Mouse (Mus musculus) spleen, postnatal 10 days (tissue): ENCODE measurements around the gene Alg3.

Experiments
- DNase-seq, 2 experiments: peaks; one replicate each; pipeline ENCODE4 v3.0.0; 2021 to 2022; ENCODE audit warnings: low spot score in 2 of 2

Alg3 gene

GRCm38 (mm10) chr16:20611357-20612227 lies at the start of gene Alg3, which contains the start of the genes Eef1akmt4 and Gm49333:
Gene Alg3 (minus strand): TSS chr16:20611735.
Gene Eef1akmt4 (plus strand): TSS chr16:20611593.
Gene Gm49333 (plus strand): TSS chr16:20611610.
- peak; percentile 75 to 87 for DNase-seq

DNA sequence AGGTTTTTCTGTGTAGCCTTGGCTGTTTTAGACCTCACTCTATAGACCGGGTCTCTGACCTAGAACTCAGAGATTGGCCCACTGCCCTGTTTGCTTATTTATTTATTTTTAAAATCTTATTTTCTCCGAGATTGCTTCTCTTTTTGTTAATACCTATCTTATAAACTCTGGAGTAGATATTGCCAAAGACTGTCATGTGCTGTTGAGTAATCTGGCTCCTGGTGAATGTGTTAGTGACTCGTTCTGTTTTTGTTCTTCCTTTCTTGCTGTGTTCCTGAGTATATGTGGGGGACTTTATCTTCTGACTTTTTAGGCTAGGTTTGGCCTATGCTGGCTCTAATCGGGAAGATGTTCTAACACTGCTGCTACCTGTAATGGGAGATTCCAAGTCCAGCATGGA lies 46.1 kb upstream of the Alg3 start:
- no peak for DNase-seq

DNA sequence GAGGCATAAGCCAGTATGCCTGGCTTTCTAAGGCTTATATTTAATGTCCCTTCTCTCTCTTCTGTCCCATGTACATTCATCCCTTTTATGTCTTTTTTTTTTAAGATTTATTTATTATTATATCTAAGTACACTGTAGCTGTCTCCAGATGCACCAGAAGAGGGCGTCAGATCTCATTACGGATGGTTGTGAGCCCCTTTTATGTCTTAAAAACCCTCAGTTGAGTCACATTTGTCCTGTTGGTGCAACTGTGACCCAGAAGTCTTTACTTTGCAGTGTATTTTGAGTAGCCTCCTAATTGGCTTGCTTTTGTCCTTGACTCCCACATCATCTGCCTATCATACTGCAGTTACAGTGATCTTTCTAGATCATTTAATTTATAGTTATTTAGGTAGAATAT lies 41.8 kb upstream of the Alg3 start:
- DNase-seq = no peak

- no peak for DNase-seq
Measured at GRCm38 (mm10) chr16:20651947-20652310, 40.4 kb upstream of the Alg3 start.

- DNase-seq = peak; percentile 99
Measured at GRCm38 (mm10) chr16:20651076-20651946, 39.8 kb upstream of the Alg3 start, which contains the start of gene Psmd2. Gene Psmd2 (plus strand): TSS chr16:20651652.

DNA sequence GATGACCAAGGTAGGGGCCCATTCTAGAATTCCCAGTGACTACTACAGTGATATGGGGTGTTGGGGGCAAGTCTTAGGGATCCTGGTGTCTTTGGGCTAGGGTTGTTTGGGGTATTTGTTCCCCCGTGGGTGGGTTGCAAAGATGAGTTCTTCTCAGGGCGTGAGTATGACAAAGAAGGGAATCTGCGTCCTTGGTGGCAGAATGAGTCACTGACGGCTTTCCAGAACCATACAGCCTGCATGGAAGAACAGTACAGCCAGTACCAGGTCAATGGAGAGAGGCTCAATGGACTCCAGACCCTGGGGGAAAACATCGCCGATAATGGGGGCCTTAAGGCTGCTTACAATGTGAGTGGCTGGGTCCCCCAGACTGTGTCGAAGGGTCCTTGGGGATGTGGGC lies 32.4 kb upstream of the Alg3 start:
- DNase-seq = no peak

DNA sequence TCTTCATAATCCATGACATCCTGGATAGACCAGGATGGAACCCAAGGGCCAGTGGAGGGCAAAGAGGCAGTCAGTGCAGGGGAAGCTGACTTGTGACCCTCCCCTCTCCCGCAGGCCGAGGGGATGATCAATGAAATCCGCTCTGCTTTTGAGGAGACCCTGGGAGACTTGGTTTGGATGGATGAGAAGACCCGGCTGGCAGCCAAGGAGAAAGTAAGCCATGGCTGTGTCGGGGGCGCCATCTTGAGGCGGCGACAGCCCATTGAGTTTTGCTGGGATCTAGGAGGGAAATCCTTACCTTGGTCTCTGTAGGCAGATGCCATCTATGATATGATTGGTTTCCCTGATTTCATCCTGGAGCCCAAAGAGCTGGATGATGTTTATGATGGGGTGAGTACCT lies 30.6 kb upstream of the Alg3 start:
- peak; percentile 28 to 60 for DNase-seq

GRCm38 (mm10) chr16:20638367-20638766 lies 26.8 kb upstream of the Alg3 start:
- DNase-seq = no peak

DNA sequence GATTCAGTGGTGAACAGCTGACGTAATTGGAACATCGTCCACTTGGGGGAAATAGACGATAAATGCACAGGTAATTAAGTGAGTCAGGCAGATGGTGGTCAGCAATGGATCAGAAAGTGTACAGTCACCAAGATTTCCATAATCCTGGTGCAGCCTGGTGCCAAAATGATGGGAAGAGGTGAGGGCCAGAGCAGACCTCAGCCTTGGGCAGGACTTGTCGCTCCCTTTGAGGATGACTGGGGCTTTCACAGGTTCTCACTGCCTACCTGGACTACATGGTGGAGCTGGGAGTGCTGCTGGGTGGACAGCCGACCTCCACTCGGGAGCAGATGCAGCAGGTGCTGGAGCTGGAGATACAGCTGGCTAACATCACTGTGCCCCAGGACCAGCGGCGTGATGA lies 25.9 kb upstream of the Alg3 start:
- DNase-seq = no peak

DNA sequence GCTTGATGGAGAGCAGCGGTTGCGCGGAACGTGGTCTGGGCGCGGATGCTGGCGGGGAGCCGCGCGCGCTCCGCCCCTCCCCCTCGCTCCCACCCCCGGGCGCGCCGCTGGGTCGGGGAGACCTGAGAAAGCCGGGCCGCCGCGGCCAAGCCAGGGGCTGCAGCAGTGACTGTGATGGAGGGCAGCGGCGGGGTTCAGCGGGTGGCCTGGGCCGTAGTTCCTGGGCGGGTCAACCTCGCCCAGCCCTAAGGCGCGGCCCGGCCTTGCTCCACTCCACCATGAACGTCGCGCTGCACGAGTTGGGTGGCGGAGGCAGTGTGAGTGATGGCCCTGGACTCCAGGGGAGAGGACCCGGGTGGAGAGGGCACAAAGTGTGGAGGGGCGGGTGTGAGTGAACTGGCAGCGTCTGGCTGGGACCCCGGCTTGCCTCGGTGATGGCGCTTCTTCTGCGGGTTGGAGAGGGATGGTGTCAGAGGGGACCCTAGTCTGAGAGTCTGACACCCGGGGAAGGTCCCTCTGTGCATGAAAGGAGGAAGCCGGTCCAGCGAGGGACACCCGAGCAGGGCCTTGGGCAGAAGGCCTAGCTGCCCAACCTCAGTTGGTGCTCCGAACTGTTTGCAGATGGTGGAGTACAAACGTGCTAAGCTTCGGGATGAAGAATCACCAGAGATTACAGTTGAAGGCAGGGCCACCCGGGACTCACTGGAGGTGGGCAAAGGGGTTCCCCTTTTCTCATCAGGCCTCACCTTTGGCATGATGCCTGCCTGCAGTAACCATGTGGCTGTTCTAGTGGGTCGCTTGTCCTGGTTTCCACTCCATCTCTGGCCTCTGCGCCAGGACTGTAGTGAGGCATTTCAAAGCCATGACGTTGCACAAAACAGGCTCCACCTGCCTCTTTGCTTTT lies 18.4 kb upstream of the Alg3 start, which contains the start of gene Ece2:
Gene Ece2, plus strand, starts transcription at position 98 of the 904 bp plus-strand sequence.
- DNase-seq = no peak

DNA sequence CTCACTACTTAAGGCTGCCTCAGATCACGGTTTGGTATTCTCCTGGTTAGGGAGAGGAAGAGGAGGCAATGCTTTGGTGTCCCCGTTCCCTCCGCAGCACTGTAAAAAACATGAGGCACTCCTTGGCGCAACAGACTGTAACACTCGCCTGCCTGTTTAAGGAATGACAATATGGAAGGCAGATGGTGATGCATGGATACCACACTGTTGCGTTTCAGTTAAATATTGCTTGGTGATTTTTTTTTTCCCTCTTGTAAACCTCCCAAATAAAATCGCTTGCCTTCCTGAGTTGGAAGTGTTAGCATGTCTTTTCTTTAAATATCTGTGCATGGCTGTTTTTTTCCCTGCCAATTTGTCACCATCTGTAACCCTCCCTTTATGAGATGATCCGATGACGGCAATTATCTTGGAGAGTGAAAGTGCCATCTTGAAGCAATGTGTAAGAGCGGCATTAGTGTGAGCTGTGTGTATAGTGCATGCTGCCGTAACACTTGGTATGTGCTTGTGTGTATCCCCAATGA lies 17.4 kb upstream of the Alg3 start:
- no peak for DNase-seq

DNA sequence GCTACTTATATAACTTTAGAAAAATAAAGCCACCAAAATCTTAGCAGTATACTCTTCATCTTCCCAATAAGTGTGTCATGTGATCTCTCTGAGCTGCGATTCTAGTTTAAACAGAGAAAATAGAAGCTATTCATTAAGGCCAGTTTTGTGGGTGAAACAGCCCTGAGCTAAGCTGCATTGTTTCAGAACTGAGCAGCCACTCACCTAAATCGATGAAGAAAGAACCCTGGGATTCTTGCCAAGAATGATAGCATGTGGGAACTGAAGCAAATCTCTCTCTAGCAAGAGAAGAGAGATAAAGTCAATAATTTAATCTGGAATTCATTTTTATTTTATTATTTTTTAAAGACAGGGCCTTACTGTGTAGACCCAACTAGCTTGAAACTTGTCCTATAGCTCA lies 11.7 kb upstream of the Alg3 start:
- DNase-seq = no peak

- DNase-seq = peak; percentile 20 to 46
Measured at GRCm38 (mm10) chr16:20621991-20622685, 10.6 kb upstream of the Alg3 start.

GRCm38 (mm10) chr16:20621191-20621990 lies 9.9 kb upstream of the Alg3 start, which contains the start of gene Camk2n2:
Gene Camk2n2 (minus strand): TSS chr16:20621287.
- DNase-seq = peak; percentile 50 to 66

DNA sequence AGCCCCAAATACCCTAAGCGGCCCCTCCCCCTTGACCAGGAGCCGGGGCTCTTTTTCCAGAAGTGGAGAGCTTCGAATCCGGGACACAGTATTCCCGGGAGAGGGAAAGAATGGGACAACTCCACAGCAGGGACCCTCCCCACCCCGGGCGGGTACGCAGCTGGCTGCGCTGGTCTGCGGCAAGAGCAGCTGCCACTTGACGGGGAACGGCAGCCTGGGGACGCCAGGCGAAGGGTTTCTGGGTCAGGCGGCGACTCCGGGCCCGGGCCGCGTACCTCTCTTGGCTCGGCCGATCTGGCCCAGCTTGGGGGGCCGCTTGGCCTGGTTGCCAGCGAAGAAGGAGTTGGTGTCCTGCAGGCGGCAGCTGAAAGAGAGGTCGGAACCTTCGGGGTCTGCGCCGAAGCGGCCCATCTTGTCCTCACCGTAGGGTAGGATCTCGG lies 9.2 kb upstream of the Alg3 start:
- peak; percentile 37 to 40 for DNase-seq

GRCm38 (mm10) chr16:20620399-20620735 lies 8.8 kb upstream of the Alg3 start:
- no peak for DNase-seq

DNA sequence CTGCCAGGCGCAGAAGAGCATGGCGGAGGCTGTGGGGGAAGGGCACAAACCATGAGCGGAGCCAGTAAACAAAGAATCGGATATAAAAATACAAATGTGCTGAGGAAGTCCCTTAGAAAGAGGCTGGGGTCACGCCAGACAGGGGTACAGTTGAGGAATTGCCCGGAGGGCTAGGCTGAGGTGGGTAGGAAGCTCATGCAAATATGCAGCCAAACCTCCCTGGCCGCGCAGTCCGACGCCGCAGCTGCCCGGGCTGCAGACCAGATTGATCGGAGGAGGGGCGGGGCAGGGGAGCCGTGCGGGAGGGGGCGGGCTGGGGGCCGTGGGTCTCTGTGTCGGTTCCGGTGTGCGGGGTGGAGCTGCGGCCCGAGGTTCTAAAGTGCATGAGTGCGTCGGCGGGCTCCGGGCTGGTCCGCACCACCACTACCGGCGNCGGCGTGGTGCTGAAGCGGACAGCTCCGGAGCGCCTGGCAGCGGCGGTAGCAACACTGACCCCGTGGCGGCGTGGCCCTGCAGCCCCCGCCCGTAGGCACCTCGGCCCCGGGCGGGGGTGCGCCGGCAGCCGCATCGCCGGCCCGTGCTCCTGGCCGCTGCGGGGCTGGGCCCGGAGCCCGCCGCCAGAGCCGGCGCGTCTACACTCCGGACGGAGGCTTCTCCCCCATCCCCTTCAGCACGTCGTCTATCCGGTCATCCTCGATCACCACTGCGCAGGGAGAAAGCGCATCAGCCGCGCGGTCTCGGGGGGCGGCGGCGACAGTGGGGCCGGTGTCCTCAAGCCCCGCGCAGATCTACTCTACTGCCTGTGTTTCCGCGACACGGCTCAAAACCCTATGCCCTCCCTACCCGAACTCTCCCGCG lies 8.2 kb upstream of the Alg3 start:
- DNase-seq = peak; percentile 21 to 52

DNA sequence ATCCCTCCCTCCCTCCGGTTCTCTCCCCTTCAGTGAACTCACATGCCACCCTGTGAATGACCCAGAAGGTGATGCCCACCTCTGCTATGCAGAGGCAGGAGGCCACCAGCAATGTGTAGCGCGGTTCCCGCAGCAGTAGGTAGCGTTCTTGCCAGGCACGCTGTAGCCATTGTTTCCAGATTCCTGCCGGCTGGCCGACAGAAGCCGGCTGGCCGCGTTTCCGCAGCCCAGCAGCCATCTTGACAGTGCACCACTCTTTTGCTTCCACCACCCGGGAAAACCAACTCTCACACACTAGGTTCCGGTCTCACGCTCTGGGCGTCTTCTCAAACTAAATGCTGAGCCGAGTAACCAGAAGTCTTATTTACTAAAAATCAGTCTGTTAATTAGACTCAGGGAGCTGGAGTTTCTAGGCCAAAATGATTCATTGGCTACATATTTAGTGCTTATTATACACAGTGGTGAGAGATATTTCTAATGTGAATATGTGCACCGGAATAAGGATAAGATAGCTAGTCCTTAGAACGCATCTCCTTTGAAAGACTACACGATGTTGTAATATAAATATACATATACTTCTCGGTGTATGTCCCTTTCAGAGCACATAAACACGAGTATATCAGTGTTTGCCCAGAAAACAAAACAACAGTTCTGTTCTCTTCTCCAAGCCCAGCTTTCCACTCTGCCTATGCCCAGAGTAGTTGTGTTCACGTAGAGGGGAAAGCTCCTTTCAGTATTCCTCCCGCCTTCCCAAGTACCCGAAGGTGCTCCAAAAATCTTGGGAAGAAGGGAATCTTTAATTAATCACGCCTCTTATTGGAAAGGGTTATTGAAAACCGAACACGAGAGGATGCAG lies 806 bp downstream of the Alg3 start:
- peak; percentile 67 to 74 for DNase-seq
